Mouse (Mus musculus) megakaryocyte, embryonic 14.5 days (primary cell): ENCODE measurements at regions not wholly inside any gene's neighbourhood (a gene's known extent, or its start where the extent isn't known, plus 50 kb on each side); places are given as distances from the start of the nearest gene placed in this dataset.

Experiments
- FLI1 ChIP-seq: IDR thresholded peaks from 2 replicates; pipeline ENCODE4 v1.6.1; 2012; ENCODE audit warnings: low read length, inconsistent platforms, mixed read lengths
- GATA1 ChIP-seq: IDR thresholded peaks from 3 replicates; pipeline ENCODE4 v1.6.1; 2012; ENCODE audit warnings: mixed read lengths, low read length, inconsistent platforms, borderline replicate concordance

GRCm38 (mm10) chr8:126688450-126688849 lies 94.7 kb upstream of the Irf2bp2 start:
- no peak for TF ChIP-seq GATA1
- TF ChIP-seq FLI1: no peak
